Mouse (Mus musculus) intestine, postnatal 0 days (tissue): ENCODE measurements around the gene Xpc. TPM values are rescaled to one million over a fixed set of nuclear protein-coding genes. Genes with fewer than 3 reads are reported as not detected.
A peak's percentile ranks its signal among the peaks of the same experiment; 100 is the strongest.

ENCODE experiments used
- ATAC-seq: fragments of 200-750 bp; cut with Nextera tagmentation; 2 replicates; pipeline ENCODE4 v1.8.0; 2017; ENCODE audit warnings: mild to moderate bottlenecking, moderate TSS enrichment, moderate library complexity
- H3K27ac ChIP-seq: fragments of 300-500 bp; sonication (generic); 2 replicates; pipeline ENCODE4 v1.5.1; 2014; ENCODE audit warnings: mild to moderate bottlenecking, low read depth, low read length, moderate library complexity
- H3K27me3 ChIP-seq: fragments of 300-500 bp; sonication (generic); replicated peaks from 2 replicates; pipeline ENCODE4 v1.6.1; 2014; ENCODE audit warnings: low read length, mixed read lengths; ENCODE audit not compliant: control insufficient read depth, insufficient read depth
- H3K36me3 ChIP-seq: fragments of 300-500 bp; sonication (generic); 2 replicates; pipeline ENCODE4 v1.6.1; 2014; ENCODE audit warnings: mild to moderate bottlenecking, moderate library complexity; ENCODE audit not compliant: control insufficient read depth, insufficient read depth
- H3K4me1 ChIP-seq: fragments of 300-500 bp; sonication (generic); replicated peaks from 2 replicates; pipeline ENCODE4 v1.6.1; 2014; ENCODE audit warnings: antibody characterized with exemption, low read length, mixed read lengths; ENCODE audit not compliant: control insufficient read depth, insufficient read depth
- H3K4me2 ChIP-seq: fragments of 300-500 bp; sonication (generic); replicated peaks from 2 replicates; pipeline ENCODE4 v1.6.1; 2014; ENCODE audit warnings: low read depth, mild to moderate bottlenecking, moderate library complexity
- H3K4me3 ChIP-seq: fragments of 300-500 bp; sonication (generic); 2 replicates; pipeline ENCODE4 v1.5.1; 2014; ENCODE audit warnings: low read depth, low read length
- H3K9ac ChIP-seq: fragments of 300-500 bp; sonication (generic); 2 replicates; pipeline ENCODE4 v1.6.1; 2014; ENCODE audit warnings: mild to moderate bottlenecking, low read depth, low read length
- H3K9me3 ChIP-seq: fragments of 300-500 bp; sonication (generic); 2 replicates; pipeline ENCODE4 v1.6.1; 2016; ENCODE audit warnings: mixed run types; ENCODE audit not compliant: control insufficient read depth
- CTCF ChIP-seq: sonication (generic); IDR thresholded peaks from 2 replicates; pipeline ENCODE4 v1.5.1; 2016; ENCODE audit warnings: low read depth, mild to moderate bottlenecking, control low read depth, antibody characterized with exemption, moderate library complexity
- WGBS: fragments of 180-500 bp; shearing (Covaris S2); extraction: QIAGEN DNeasy Blood & Tissue Kit; methylation state at CpG from one replicate; pipeline ENCODE4 v1.1.7; 2014; 5-methylcytosine and 5-hydroxymethylcytosine counted together
- polyA plus RNA-seq: library from polyadenylated mRNA; unstranded; fragments of >200 nt; fragmentation: Nextera tagmentation; extraction: Ambion mirVana; gene quantifications from 2 replicates; pipeline ENCODE4 v1.2.1, GENCODE M21; 2015

Gene Xpc
- polyA plus RNA-seq, 1 experiment from 2014 or later = 9.1 TPM

DNA sequence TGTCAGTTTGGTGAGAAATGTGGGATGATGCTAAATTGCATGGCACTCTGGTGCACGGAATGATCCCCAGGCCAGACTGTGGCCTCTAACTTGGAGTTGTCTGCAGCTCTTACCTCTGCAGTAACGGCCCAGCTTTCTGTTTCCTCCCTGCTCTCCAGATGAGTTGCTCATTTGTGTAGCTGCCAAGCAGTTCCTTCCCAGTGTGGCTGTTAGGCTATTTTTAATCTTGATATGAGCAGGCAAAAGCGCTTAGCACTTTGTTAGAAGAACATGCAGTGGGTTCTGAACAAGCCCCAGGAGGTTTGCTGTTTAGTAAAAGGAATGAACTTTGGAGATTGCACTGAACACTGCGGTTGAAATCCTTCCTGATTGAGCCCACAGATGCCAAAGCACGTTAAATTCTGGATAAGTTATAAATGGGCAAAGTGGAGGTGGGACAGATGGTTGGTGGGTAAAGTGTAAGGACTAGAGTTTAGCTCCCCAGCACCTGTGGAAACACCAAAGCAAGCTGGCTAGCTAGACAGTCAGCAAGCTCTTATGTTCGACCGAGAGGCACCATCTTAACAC, 2.8 kb upstream of the Xpc start:
- Histone ChIP-seq H3K36me3 (peaks cover 56% of the 10 kb centered on the region), H3K27ac (no peak overlapping the region), H3K9ac (no peak overlapping the region), H3K4me3 (no peak overlapping the region), H3K27me3 (no peaks in the 10 kb centered on the region), H3K9me3 (no peaks in the 10 kb centered on the region), H3K4me1 (peaks cover 10% of the 10 kb centered on the region; the same call in 1 of the 2 replicates), H3K4me2 (no peak overlapping the region)
- 88% methylated on average over 7 of the region's 7 CpGs for WGBS
- no peak for TF ChIP-seq CTCF
- no peak for ATAC-seq

DNA sequence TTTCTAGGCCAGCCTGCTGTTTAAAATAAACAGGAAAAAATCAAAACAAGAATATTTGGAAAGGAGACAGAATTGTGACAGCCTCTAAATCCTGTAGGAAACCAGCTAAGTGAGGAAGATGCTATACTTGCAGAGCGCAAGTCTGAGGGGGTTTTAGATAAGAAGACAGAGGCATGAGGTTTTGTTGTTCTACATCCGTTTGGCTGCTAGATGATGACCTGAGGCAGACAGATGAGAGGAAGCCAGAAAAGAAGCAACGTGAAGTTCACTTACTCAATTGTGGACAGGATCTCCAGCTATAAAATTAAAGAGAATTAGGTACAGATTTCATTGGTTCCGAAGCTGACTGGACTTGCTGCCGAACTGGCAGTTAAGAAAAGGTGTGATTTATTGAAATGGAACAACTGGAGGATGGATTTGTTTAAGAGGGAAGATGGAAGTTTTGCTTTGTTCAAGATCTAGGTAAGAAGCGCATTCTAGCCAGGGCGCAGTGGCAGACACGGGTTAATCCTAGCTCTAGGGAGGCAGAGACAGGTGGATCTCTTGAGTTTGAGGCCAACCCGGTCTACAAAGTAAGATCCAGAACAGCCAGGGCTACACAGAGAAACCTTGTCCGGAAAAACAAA, 838 bp downstream of the Xpc start:
- Histone ChIP-seq H3K36me3 (peaks cover 26% of the 10 kb centered on the region), H3K27ac (0 out of 2 replicates have a peak overlapping the region, but pooled peaks have one; percentile 60), H3K4me1 (peaks cover 10% of the 10 kb centered on the region; the same call in 1 of the 2 replicates), H3K9ac (peak overlapping the region; percentile 89), H3K4me2 (peak overlapping the region; percentile 97), H3K27me3 (no peaks in the 10 kb centered on the region), H3K4me3 (peak overlapping the region; percentile 93), H3K9me3 (no peaks in the 10 kb centered on the region)
- WGBS = 23% methylated on average over 10 of the region's 10 CpGs
- TF ChIP-seq CTCF = no peak
- ATAC-seq = peak; percentile 1; the same call in 1 of the 2 replicates

DNA sequence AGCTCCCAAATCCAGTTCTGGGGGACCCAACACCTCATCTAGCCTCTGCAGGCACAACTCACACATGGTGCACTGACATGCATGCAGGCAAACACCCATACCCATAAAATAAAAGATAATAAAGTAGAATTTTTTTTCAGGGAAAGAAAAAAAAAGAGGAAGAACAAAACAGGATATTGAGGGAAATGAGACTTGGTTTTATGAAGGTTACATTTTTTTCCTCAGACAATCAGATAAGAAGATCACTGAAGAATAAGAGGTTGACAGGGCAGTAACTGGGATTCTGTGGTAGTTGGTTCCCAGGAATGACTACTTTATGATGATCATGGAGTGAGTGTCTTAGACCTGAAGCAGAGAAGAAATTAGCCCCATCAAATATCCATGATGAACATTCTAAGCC, 1.6 kb downstream of the Xpc start:
- H3K4me3 ChIP-seq = no peak overlapping the region
- no peaks in the 10 kb centered on the region for H3K9me3 ChIP-seq
- no peak for ATAC-seq
- no peak for TF ChIP-seq CTCF
- no peaks in the 10 kb centered on the region for H3K27me3 ChIP-seq
- H3K4me2 ChIP-seq = 0 out of 2 replicates have a peak overlapping the region, but pooled peaks have one; percentile 97
- peaks cover 22% of the 10 kb centered on the region for H3K36me3 ChIP-seq
- H3K9ac ChIP-seq = no peak overlapping the region
- no peak overlapping the region for H3K27ac ChIP-seq
- H3K4me1 ChIP-seq = peaks cover 10% of the 10 kb centered on the region; the same call in 1 of the 2 replicates

GRCm38 (mm10) chr6:91510211-91510610, 5.5 kb downstream of the Xpc start:
- Histone ChIP-seq H3K4me2 (no peak overlapping the region), H3K27me3 (no peaks in the 10 kb centered on the region), H3K9ac (no peak overlapping the region), H3K27ac (no peak overlapping the region), H3K9me3 (no peaks in the 10 kb centered on the region), H3K4me3 (no peak overlapping the region), H3K4me1 (peaks cover 10% of the 10 kb centered on the region; the same call in 1 of the 2 replicates), H3K36me3 (peaks cover 28% of the 10 kb centered on the region)
- TF ChIP-seq CTCF = no peak
- ATAC-seq = no peak
- WGBS = 79% methylated on average over 10 of the region's 10 CpGs

GRCm38 (mm10) chr6:91509326-91509725, 6.4 kb downstream of the Xpc start:
- H3K4me1 ChIP-seq = peaks cover 1% of the 10 kb centered on the region; the same call in 1 of the 2 replicates
- H3K4me3 ChIP-seq = no peak overlapping the region
- no peak overlapping the region for H3K4me2 ChIP-seq
- no peaks in the 10 kb centered on the region for H3K27me3 ChIP-seq
- no peak overlapping the region for H3K9ac ChIP-seq
- ATAC-seq = no peak
- peaks cover 37% of the 10 kb centered on the region for H3K36me3 ChIP-seq
- TF ChIP-seq CTCF = peak; percentile 95
- H3K9me3 ChIP-seq = no peaks in the 10 kb centered on the region
- no peak overlapping the region for H3K27ac ChIP-seq
- WGBS = 46% methylated on average over 7 of the region's 7 CpGs

DNA sequence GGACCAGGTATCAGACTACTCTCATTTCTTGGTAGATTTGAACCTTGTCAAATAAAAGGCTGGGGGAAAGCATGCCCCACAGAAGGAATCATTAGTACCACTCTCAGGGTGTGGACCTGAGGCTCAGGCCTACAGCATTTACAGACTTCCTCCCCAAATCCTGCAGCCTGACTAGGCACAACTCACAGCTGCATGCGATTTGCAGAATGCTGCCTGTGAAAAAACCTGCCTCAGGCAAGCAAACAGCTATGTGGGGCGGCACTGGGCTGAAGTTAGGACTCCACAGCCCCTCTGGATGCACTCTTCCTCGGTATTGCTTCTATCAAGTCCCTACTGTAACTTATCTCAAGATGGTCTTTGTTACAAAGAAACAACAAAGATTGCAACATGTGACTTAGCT, 7.6 kb downstream of the Xpc start:
- no peaks in the 10 kb centered on the region for H3K9me3 ChIP-seq

More for the DNA sequence above, 7.6 kb downstream of the Xpc start:
- no peak overlapping the region for H3K9ac ChIP-seq
- H3K4me3 ChIP-seq = no peak overlapping the region
- no peak for TF ChIP-seq CTCF
- no peak overlapping the region for H3K4me2 ChIP-seq
- WGBS = 92% methylated on average over 3 of the region's 3 CpGs
- no peak for ATAC-seq
- H3K36me3 ChIP-seq = peaks cover 49% of the 10 kb centered on the region
- H3K4me1 ChIP-seq = no peaks in the 10 kb centered on the region
- H3K27ac ChIP-seq = no peak overlapping the region
- H3K27me3 ChIP-seq = no peaks in the 10 kb centered on the region
